Mouse (Mus musculus): ENCODE results near the gene Apoe.
A peak's percentile ranks its signal among the peaks of the same experiment; 100 is the strongest.
"Not testable (repeated sequence)": the region's sequence is repeated elsewhere in the genome, so short reads cannot be mapped to it uniquely, and the experiment has no call there.

The Apoe gene

DNA sequence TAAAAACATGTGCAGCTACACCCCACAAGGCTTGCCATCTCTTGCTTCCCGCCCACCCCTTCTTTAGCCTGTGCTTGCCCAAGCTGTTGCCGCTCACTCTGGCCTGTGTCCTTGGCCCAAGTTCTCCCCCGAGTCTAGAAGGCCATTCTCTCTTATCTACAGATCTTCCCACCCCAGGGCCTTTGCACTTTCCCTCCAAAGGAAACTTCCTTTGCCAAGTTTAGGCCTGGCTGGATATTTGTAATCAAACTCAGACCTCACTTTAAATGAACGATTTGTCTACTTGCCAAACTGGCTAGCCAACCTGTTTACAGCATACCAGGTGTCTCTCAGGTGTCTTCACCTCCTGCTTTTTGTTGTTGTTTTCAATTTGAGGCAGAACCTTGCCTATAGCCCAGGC, 8.1 kb downstream of the Apoe start:
- no peak for DNase-seq (ENCODE audit: low read depth, low spot score)
- Histone ChIP-seq H3K36me3 (ENCODE audit: control insufficient read depth, insufficient read depth, low read length, poor library complexity, severe bottlenecking) (no peaks in the 10 kb centered on the region), H3K27me3 (ENCODE audit: control insufficient read depth, insufficient read depth, low read length, poor library complexity, severe bottlenecking) (no peaks in the 10 kb centered on the region)

- H3K36me3 ChIP-seq (ENCODE audit: control insufficient read depth, insufficient read depth, low read length, poor library complexity, severe bottlenecking), result no peaks in the 10 kb centered on the region
Observed at GRCm38 (mm10) chr7:19688611-19689010, 10.4 kb downstream of the Apoe start.

GRCm38 (mm10) chr7:19688101-19688500, 10.9 kb downstream of the Apoe start:
- DNase-seq (ENCODE audit: low read depth, low spot score), result no peak
- no peaks in the 10 kb centered on the region for H3K27me3 ChIP-seq (ENCODE audit: control insufficient read depth, insufficient read depth, low read length, poor library complexity, severe bottlenecking)
- no peaks in the 10 kb centered on the region for H3K36me3 ChIP-seq (ENCODE audit: control insufficient read depth, insufficient read depth, low read length, poor library complexity, severe bottlenecking)

More at GRCm38 (mm10) chr7:19688611-19689010, 10.4 kb downstream of the Apoe start:
- DNase-seq (ENCODE audit: low read depth, low spot score), result no peak
- H3K27me3 ChIP-seq (ENCODE audit: control insufficient read depth, insufficient read depth, low read length, poor library complexity, severe bottlenecking), result no peaks in the 10 kb centered on the region

GRCm38 (mm10) chr7:19686927-19687583, 11.9 kb downstream of the Apoe start:
- not testable (repeated sequence) for H3K36me3 ChIP-seq (ENCODE audit: control insufficient read depth, insufficient read depth, low read length, poor library complexity, severe bottlenecking); DNase-seq (ENCODE audit: low read depth, low spot score); H3K27me3 ChIP-seq (ENCODE audit: control insufficient read depth, insufficient read depth, low read length, poor library complexity, severe bottlenecking)

- no peak for DNase-seq (ENCODE audit: low read depth, low spot score)
- Histone ChIP-seq H3K27me3 (ENCODE audit: control insufficient read depth, insufficient read depth, low read length, poor library complexity, severe bottlenecking) (no peaks in the 10 kb centered on the region), H3K36me3 (ENCODE audit: control insufficient read depth, insufficient read depth, low read length, poor library complexity, severe bottlenecking) (no peaks in the 10 kb centered on the region)
Observed at GRCm38 (mm10) chr7:19686521-19686920, 12.5 kb downstream of the Apoe start.

DNA sequence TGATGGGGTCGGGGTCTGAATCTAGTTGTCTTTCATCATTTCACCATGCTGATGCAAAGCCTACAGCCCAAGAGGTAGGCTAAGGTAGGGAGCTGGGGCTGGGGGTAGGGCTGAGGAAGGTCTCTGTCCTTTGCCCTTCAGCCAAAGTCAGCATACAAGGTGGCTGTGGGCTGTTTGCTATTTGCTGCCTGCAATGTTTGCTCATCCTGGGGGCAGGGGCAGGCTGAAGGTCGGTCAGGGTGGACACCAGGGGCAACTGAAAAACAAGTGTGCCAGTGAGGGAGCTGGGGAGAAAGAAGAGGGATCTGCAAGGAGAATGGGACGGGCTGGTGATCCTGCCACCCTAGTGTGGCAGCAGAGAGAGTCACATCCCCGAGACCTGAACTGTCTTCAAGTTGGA, 13.6 kb downstream of the Apoe start:
- H3K27me3 ChIP-seq (ENCODE audit: control insufficient read depth, insufficient read depth, low read length, poor library complexity, severe bottlenecking), result no peaks in the 10 kb centered on the region
- DNase-seq (ENCODE audit: low read depth, low spot score), result no peak
- no peaks in the 10 kb centered on the region for H3K36me3 ChIP-seq (ENCODE audit: control insufficient read depth, insufficient read depth, low read length, poor library complexity, severe bottlenecking)

DNA sequence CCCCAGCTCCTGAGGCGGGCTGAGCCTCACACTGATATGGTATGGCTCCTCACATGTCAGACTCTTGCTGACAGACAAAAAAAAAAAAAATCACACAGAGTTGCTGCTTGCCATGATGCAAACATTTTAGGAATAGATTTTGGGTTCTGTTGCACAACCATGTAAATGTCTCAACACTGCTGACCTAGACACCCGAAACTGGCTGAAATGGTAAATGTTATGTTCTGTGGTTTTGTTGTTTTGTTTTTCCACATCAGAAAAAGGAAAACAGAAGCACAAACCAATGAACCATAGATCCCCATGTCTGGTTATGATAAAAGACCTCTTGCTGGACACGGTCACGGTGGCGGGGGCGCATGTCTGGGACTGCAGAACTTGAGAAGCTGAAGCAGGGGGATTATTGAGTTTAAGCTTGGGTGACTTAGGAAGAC, 15.2 kb downstream of the Apoe start:
- Histone ChIP-seq H3K36me3 (ENCODE audit: control insufficient read depth, insufficient read depth, low read length, poor library complexity, severe bottlenecking) (no peaks in the 10 kb centered on the region), H3K27me3 (ENCODE audit: control insufficient read depth, insufficient read depth, low read length, poor library complexity, severe bottlenecking) (no peaks in the 10 kb centered on the region)
- peak; percentile 72 for DNase-seq (ENCODE audit: low read depth, low spot score)

DNA sequence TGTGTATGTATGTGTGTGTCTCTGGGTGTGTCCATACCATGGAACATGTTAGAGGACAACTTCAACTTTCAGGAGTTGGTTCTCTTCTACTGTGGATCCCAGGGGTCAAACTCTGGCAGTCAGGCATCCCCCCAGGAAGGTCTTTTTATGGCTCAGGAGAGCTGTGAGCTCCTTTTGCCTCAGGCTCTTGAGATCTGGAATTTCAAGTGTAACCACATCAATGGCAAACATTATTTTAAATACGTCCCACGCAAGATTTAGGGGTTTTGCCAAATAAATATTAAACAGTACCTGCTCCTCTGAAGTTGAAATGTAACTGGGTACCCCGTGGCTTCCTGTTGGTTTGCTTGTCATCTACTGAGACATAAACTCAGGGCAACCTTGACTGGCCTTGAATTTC, 16.0 kb downstream of the Apoe start:
- no peak for DNase-seq (ENCODE audit: low read depth, low spot score)
- Histone ChIP-seq H3K36me3 (ENCODE audit: control insufficient read depth, insufficient read depth, low read length, poor library complexity, severe bottlenecking) (no peaks in the 10 kb centered on the region), H3K27me3 (ENCODE audit: control insufficient read depth, insufficient read depth, low read length, poor library complexity, severe bottlenecking) (no peaks in the 10 kb centered on the region)

- Histone ChIP-seq H3K36me3 (ENCODE audit: control insufficient read depth, insufficient read depth, low read length, poor library complexity, severe bottlenecking) (no peaks in the 10 kb centered on the region), H3K27me3 (ENCODE audit: control insufficient read depth, insufficient read depth, low read length, poor library complexity, severe bottlenecking) (no peaks in the 10 kb centered on the region)
- no peak for DNase-seq (ENCODE audit: low read depth, low spot score)
Observed at GRCm38 (mm10) chr7:19681202-19681694, 17.7 kb downstream of the Apoe start, which contains the start of the genes Gm44805 and Apoc4. TSS of gene Gm44805 (minus strand) at chr7:19681423. TSS of gene Apoc4 (minus strand) at chr7:19681479.

GRCm38 (mm10) chr7:19680702-19681101, 18.3 kb downstream of the Apoe start:
- DNase-seq (ENCODE audit: low read depth, low spot score), result no peak
- Histone ChIP-seq H3K27me3 (ENCODE audit: control insufficient read depth, insufficient read depth, low read length, poor library complexity, severe bottlenecking) (no peaks in the 10 kb centered on the region), H3K36me3 (ENCODE audit: control insufficient read depth, insufficient read depth, low read length, poor library complexity, severe bottlenecking) (no peaks in the 10 kb centered on the region)

GRCm38 (mm10) chr7:19678901-19679300, 20.1 kb downstream of the Apoe start:
- Histone ChIP-seq H3K36me3 (ENCODE audit: control insufficient read depth, insufficient read depth, low read length, poor library complexity, severe bottlenecking) (no peaks in the 10 kb centered on the region), H3K27me3 (ENCODE audit: control insufficient read depth, insufficient read depth, low read length, poor library complexity, severe bottlenecking) (no peaks in the 10 kb centered on the region)
- no peak for DNase-seq (ENCODE audit: low read depth, low spot score)

- no peak for DNase-seq (ENCODE audit: low read depth, low spot score)
- H3K36me3 ChIP-seq (ENCODE audit: control insufficient read depth, insufficient read depth, low read length, poor library complexity, severe bottlenecking), result no peaks in the 10 kb centered on the region
- no peaks in the 10 kb centered on the region for H3K27me3 ChIP-seq (ENCODE audit: control insufficient read depth, insufficient read depth, low read length, poor library complexity, severe bottlenecking)
Observed at GRCm38 (mm10) chr7:19677872-19678271, 21.1 kb downstream of the Apoe start, which contains the start of gene Apoc2. TSS of gene Apoc2 (minus strand) at chr7:19677941.

DNA sequence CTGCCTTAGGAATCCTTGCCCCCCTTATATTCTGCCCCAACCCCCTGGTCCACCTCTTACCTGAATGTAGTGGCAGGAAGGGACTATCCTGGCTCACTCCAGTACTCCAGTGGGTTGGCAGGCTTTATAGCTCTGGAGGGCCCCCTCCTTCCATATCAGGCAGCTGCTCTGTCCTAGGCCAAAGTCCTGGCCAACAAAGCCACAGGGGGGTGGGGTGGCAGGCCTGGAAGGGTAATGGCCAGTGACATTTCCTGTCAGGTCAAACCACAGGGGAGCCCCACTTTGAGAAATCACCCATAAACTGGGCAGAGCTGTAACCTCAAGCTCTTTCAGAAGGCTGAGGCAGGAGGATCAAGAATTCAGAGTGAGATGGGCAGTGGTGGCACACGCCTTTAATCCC, 22.3 kb downstream of the Apoe start:
- no peaks in the 10 kb centered on the region for H3K36me3 ChIP-seq (ENCODE audit: control insufficient read depth, insufficient read depth, low read length, poor library complexity, severe bottlenecking)
- no peak for DNase-seq (ENCODE audit: low read depth, low spot score)
- no peaks in the 10 kb centered on the region for H3K27me3 ChIP-seq (ENCODE audit: control insufficient read depth, insufficient read depth, low read length, poor library complexity, severe bottlenecking)

DNA sequence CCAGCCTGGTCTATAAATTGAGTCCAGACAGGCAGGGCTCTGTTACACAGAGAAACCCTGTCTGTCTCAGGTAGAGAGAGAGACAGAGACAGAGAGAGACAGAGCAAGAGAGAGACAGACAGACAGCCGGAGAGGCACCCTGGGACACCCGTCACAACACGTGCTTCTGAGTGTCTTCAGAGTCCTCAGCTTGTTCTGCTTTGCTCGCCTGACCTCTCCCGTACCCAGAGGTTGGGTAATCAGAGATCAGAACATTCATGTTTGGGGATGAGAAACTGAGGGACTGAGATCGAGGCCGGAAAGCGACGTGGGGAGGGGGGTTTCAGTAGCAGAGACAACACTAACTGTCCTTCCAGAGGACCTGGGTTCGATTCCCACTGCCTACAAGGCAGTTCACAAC, 23.2 kb downstream of the Apoe start:
- Histone ChIP-seq H3K27me3 (ENCODE audit: control insufficient read depth, insufficient read depth, low read length, poor library complexity, severe bottlenecking) (no peaks in the 10 kb centered on the region), H3K36me3 (ENCODE audit: control insufficient read depth, insufficient read depth, low read length, poor library complexity, severe bottlenecking) (no peaks in the 10 kb centered on the region)
- DNase-seq (ENCODE audit: low read depth, low spot score), result no peak

GRCm38 (mm10) chr7:19673083-19673699, 25.8 kb downstream of the Apoe start:
- no peaks in the 10 kb centered on the region for H3K27me3 ChIP-seq (ENCODE audit: control insufficient read depth, insufficient read depth, low read length, poor library complexity, severe bottlenecking)
- H3K36me3 ChIP-seq (ENCODE audit: control insufficient read depth, insufficient read depth, low read length, poor library complexity, severe bottlenecking), result no peaks in the 10 kb centered on the region
- no peak for DNase-seq (ENCODE audit: low read depth, low spot score)

Measured in splenic B cell, adult 2 months (primary cell).